Mouse (Mus musculus): ENCODE results near the gene Exoc2.

The Exoc2 gene

GRCm38 (mm10) chr13:30997526-30998253 lies 23.8 kb upstream of the Exoc2 start:
- no peak for TF ChIP-seq NANOG (IDR thresholded peaks at IDR 0.05; ENCODE audit: borderline replicate concordance, low read length)
- no peak for TF ChIP-seq CTCF (conservative IDR thresholded peaks at IDR 0.05; ENCODE audit: low read length)
- TF ChIP-seq POU5F1 (IDR thresholded peaks at IDR 0.05; ENCODE audit: borderline replicate concordance, low read length) = no peak
- Histone ChIP-seq H3K36me3 (ENCODE audit: insufficient read depth, low read length) (no peaks in the 10 kb centered on the region), H3K27me3 (ENCODE audit: insufficient read depth, low read length) (no peaks in the 10 kb centered on the region), H3K4me3 (replicated peaks; ENCODE audit: low read length) (no peak overlapping the region), H3K4me1 (replicated peaks; ENCODE audit: low read depth, low read length) (0 out of 2 replicates have a peak, but pooled peaks cover 4% of the 10 kb centered on the region), H3K9me3 (ENCODE audit: low read length) (no peaks in the 10 kb centered on the region)

- TF ChIP-seq NANOG (IDR thresholded peaks at IDR 0.05; ENCODE audit: borderline replicate concordance, low read length) = no peak
- no peak for TF ChIP-seq CTCF (conservative IDR thresholded peaks at IDR 0.05; ENCODE audit: low read length)
- TF ChIP-seq POU5F1 (IDR thresholded peaks at IDR 0.05; ENCODE audit: borderline replicate concordance, low read length) = no peak
- H3K36me3 ChIP-seq (ENCODE audit: insufficient read depth, low read length) = no peaks in the 10 kb centered on the region
- H3K27me3 ChIP-seq (ENCODE audit: insufficient read depth, low read length) = peaks cover 5% of the 10 kb centered on the region; the same call in 1 of the 2 replicates
- no peak overlapping the region for H3K4me3 ChIP-seq (replicated peaks; ENCODE audit: low read length)
- 0 out of 2 replicates have a peak, but pooled peaks cover 4% of the 10 kb centered on the region for H3K4me1 ChIP-seq (replicated peaks; ENCODE audit: low read depth, low read length)
- H3K9me3 ChIP-seq (ENCODE audit: low read length) = no peaks in the 10 kb centered on the region
Measured at GRCm38 (mm10) chr13:30994249-30994858, 20.5 kb upstream of the Exoc2 start.

- Histone ChIP-seq H3K4me3 (replicated peaks; ENCODE audit: low read length) (no peak overlapping the region), H3K4me1 (replicated peaks; ENCODE audit: low read depth, low read length) (0 out of 2 replicates have a peak, but pooled peaks cover 4% of the 10 kb centered on the region), H3K27me3 (ENCODE audit: insufficient read depth, low read length) (peaks cover 5% of the 10 kb centered on the region; the same call in 1 of the 2 replicates), H3K36me3 (ENCODE audit: insufficient read depth, low read length) (no peaks in the 10 kb centered on the region), H3K9me3 (ENCODE audit: low read length) (no peaks in the 10 kb centered on the region)
- peak; percentile 89 for TF ChIP-seq CTCF (conservative IDR thresholded peaks at IDR 0.05; ENCODE audit: low read length)
- no peak for TF ChIP-seq NANOG (IDR thresholded peaks at IDR 0.05; ENCODE audit: borderline replicate concordance, low read length)
Measured at GRCm38 (mm10) chr13:30993819-30994218, 19.9 kb upstream of the Exoc2 start.

GRCm38 (mm10) chr13:30990233-30990632 lies 16.3 kb upstream of the Exoc2 start:
- Histone ChIP-seq H3K36me3 (ENCODE audit: insufficient read depth, low read length) (no peaks in the 10 kb centered on the region), H3K27me3 (ENCODE audit: insufficient read depth, low read length) (peaks cover 5% of the 10 kb centered on the region; the same call in 1 of the 2 replicates), H3K9me3 (ENCODE audit: low read length) (peaks cover 6% of the 10 kb centered on the region; the same call in 1 of the 2 replicates), H3K4me3 (replicated peaks; ENCODE audit: low read length) (no peak overlapping the region), H3K4me1 (replicated peaks; ENCODE audit: low read depth, low read length) (0 out of 2 replicates have a peak, but pooled peaks cover 4% of the 10 kb centered on the region)
- TF ChIP-seq NANOG (IDR thresholded peaks at IDR 0.05; ENCODE audit: borderline replicate concordance, low read length) = no peak
- no peak for TF ChIP-seq CTCF (conservative IDR thresholded peaks at IDR 0.05; ENCODE audit: low read length)
- no peak for TF ChIP-seq POU5F1 (IDR thresholded peaks at IDR 0.05; ENCODE audit: borderline replicate concordance, low read length)

GRCm38 (mm10) chr13:30989710-30990109 lies 15.8 kb upstream of the Exoc2 start:
- 0 out of 2 replicates have a peak, but pooled peaks cover 4% of the 10 kb centered on the region for H3K4me1 ChIP-seq (replicated peaks; ENCODE audit: low read depth, low read length)

GRCm38 (mm10) chr13:30987686-30988085 lies 13.8 kb upstream of the Exoc2 start:
- Histone ChIP-seq H3K4me1 (replicated peaks; ENCODE audit: low read depth, low read length) (0 out of 2 replicates have a peak, but pooled peaks cover under 1% of the 10 kb centered on the region), H3K4me3 (replicated peaks; ENCODE audit: low read length) (no peak overlapping the region), H3K36me3 (ENCODE audit: insufficient read depth, low read length) (no peaks in the 10 kb centered on the region), H3K9me3 (ENCODE audit: low read length) (peaks cover 6% of the 10 kb centered on the region; the same call in 1 of the 2 replicates), H3K27me3 (ENCODE audit: insufficient read depth, low read length) (peaks cover 5% of the 10 kb centered on the region; the same call in 1 of the 2 replicates)
- no peak for TF ChIP-seq CTCF (conservative IDR thresholded peaks at IDR 0.05; ENCODE audit: low read length)
- TF ChIP-seq POU5F1 (IDR thresholded peaks at IDR 0.05; ENCODE audit: borderline replicate concordance, low read length) = no peak
- no peak for TF ChIP-seq NANOG (IDR thresholded peaks at IDR 0.05; ENCODE audit: borderline replicate concordance, low read length)

More at GRCm38 (mm10) chr13:30989710-30990109, 15.8 kb upstream of the Exoc2 start:
- H3K4me3 ChIP-seq (replicated peaks; ENCODE audit: low read length) = no peak overlapping the region
- no peak for TF ChIP-seq CTCF (conservative IDR thresholded peaks at IDR 0.05; ENCODE audit: low read length)
- no peak for TF ChIP-seq NANOG (IDR thresholded peaks at IDR 0.05; ENCODE audit: borderline replicate concordance, low read length)
- TF ChIP-seq POU5F1 (IDR thresholded peaks at IDR 0.05; ENCODE audit: borderline replicate concordance, low read length) = no peak
- H3K27me3 ChIP-seq (ENCODE audit: insufficient read depth, low read length) = peaks cover 5% of the 10 kb centered on the region; the same call in 1 of the 2 replicates
- H3K9me3 ChIP-seq (ENCODE audit: low read length) = peaks cover 6% of the 10 kb centered on the region; the same call in 1 of the 2 replicates
- no peaks in the 10 kb centered on the region for H3K36me3 ChIP-seq (ENCODE audit: insufficient read depth, low read length)

GRCm38 (mm10) chr13:30986934-30987455 lies 13.1 kb upstream of the Exoc2 start:
- Histone ChIP-seq H3K9me3 (ENCODE audit: low read length) (peaks cover 6% of the 10 kb centered on the region; the same call in 1 of the 2 replicates), H3K4me3 (replicated peaks; ENCODE audit: low read length) (no peak overlapping the region), H3K36me3 (ENCODE audit: insufficient read depth, low read length) (no peaks in the 10 kb centered on the region), H3K27me3 (ENCODE audit: insufficient read depth, low read length) (peaks cover 5% of the 10 kb centered on the region; the same call in 1 of the 2 replicates), H3K4me1 (replicated peaks; ENCODE audit: low read depth, low read length) (no peaks in the 10 kb centered on the region)
- TF ChIP-seq POU5F1 (IDR thresholded peaks at IDR 0.05; ENCODE audit: borderline replicate concordance, low read length) = no peak
- TF ChIP-seq NANOG (IDR thresholded peaks at IDR 0.05; ENCODE audit: borderline replicate concordance, low read length) = no peak

Measured in E14TG2a.4 (cell line).